8 mouse cellular contexts compared by ENCODE assay signal in the genomic region with DNA sequence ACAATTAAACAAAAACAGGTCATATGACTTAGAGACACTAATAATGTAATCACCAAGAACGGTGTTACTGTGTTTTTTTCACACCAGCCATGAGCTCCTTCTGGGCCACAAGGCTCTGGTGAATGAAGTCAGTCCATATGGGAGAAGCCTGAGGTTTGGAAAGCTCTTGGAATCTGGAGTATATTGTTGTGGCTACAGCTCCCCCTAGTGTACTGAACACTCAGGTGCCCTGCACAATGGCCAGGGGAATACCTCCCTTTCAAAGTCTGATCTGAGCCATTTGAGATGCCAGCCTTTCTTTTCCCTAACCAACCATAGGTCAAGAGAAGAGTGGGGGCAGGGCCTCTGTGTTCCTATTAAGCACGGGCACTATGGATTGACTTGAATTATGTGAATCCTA.
DNase-seq lines count a peak whose midpoint lies in the region; ATAC-seq and TF ChIP-seq lines count a peak whose summit lies in the region.

No protein-coding gene starts in this region.

- no peak overlapping the region for H3K4me3 ChIP-seq in hindbrain, postnatal 0 days (ENCODE audit: low read length)

- 2% methylated on average over 2 of the region's 2 CpGs for WGBS in hindbrain, postnatal 0 days

- peak; percentile 89 for ATAC-seq in hindbrain, postnatal 0 days

- no peak overlapping the region for H3K4me2 ChIP-seq in hindbrain, postnatal 0 days (ENCODE audit: low read depth, low read length)

- H3K27ac ChIP-seq in hindbrain, postnatal 0 days: no peak overlapping the region

- no peaks in the 10 kb centered on the region for H3K36me3 ChIP-seq in hindbrain, postnatal 0 days (ENCODE audit: insufficient read depth, low read length)

- peak; percentile 65 for DNase-seq in gastrocnemius, adult 18-20 months (ENCODE audit: low spot score)
- DNase-seq in gastrocnemius, postnatal 36 days: no peak
- DNase-seq in cerebellum, adult 9-11 months: peak; percentile 69
- DNase-seq in frontal cortex, postnatal 10 days (ENCODE audit: low spot score in 2 of 2): peak; percentile 53 to 68
- DNase-seq in hindbrain, postnatal 0 days (ENCODE audit: low spot score): peak; percentile 92
- DNase-seq in layer of hippocampus, postnatal 36 days: peak; percentile 69 to 78
- DNase-seq in lung, postnatal 10 days: peak; percentile 84
- peak; percentile 78 for DNase-seq in right cerebral cortex, adult 18-20 months

- no peak overlapping the region for H3K9ac ChIP-seq in hindbrain, postnatal 0 days (replicated peaks; ENCODE audit: low read length)

- H3K4me1 ChIP-seq in hindbrain, postnatal 0 days (ENCODE audit: insufficient read depth, low read length): no peaks in the 10 kb centered on the region

- H3K9me3 ChIP-seq in hindbrain, postnatal 0 days (ENCODE audit: low read length): no peaks in the 10 kb centered on the region

- no peaks in the 10 kb centered on the region for H3K27me3 ChIP-seq in hindbrain, postnatal 0 days (ENCODE audit: insufficient read depth, low read length)

- intact Hi-C loops in gastrocnemius, postnatal 36 days (cut with DNase I): loop anchor here (1.0 to 5.0 kb wide), 2 partner anchors 313 to 384 kb away; no protein-coding TSS in a partner anchor

- TF ChIP-seq CTCF in hindbrain, postnatal 0 days (IDR thresholded peaks at IDR 0.05; ENCODE audit: low read depth): peak; percentile 90

Comparison
In these comparisons a context has a peak if more than half of its experiments do, and no peak if none do; other contexts are left out.
1. DNase-seq: peak in gastrocnemius, adult 18-20 months (single experiment), cerebellum, adult 9-11 months (single experiment), frontal cortex, postnatal 10 days (2 of 2), hindbrain, postnatal 0 days (single experiment), layer of hippocampus, postnatal 36 days (2 of 2), lung, postnatal 10 days (single experiment) and right cerebral cortex, adult 18-20 months (single experiment); none in gastrocnemius, postnatal 36 days (0 of 2).